Mouse (Mus musculus) midbrain, embryonic 15.5 days (tissue): ENCODE data around the gene Ptpn18. TPM values are rescaled to one million over a fixed set of nuclear protein-coding genes. Genes with fewer than 3 reads are reported as not detected.

Experiments
- ATAC-seq: fragments of 200-750 bp; cut with Nextera tagmentation; replicated peaks from 2 replicates; pipeline ENCODE4 v1.8.0; 2017; ENCODE audit warnings: moderate TSS enrichment
- H3K27ac ChIP-seq: fragments of 300-500 bp; sonication (generic); 2 replicates; pipeline ENCODE4 v1.5.1; 2015; ENCODE audit warnings: mild to moderate bottlenecking, inconsistent platforms
- H3K27me3 ChIP-seq: fragments of 300-500 bp; sonication (generic); replicated peaks from 2 replicates; pipeline ENCODE4 v1.6.1; 2015; ENCODE audit warnings: inconsistent platforms
- H3K36me3 ChIP-seq: fragments of 300-500 bp; sonication (generic); replicated peaks from 2 replicates; pipeline ENCODE4 v1.6.1; 2015; ENCODE audit warnings: inconsistent platforms
- H3K4me1 ChIP-seq: fragments of 300-500 bp; sonication (generic); 2 replicates; pipeline ENCODE4 v1.6.1; 2015; ENCODE audit warnings: inconsistent platforms
- H3K4me2 ChIP-seq: fragments of 300-500 bp; sonication (generic); 2 replicates; pipeline ENCODE4 v1.6.1; 2015; ENCODE audit warnings: inconsistent platforms, mild to moderate bottlenecking, moderate library complexity
- H3K4me3 ChIP-seq: fragments of 300-500 bp; sonication (generic); 2 replicates; pipeline ENCODE4 v1.5.1; 2015; ENCODE audit warnings: mild to moderate bottlenecking, inconsistent platforms
- H3K9ac ChIP-seq: fragments of 300-500 bp; sonication (generic); 2 replicates; pipeline ENCODE4 v1.6.1; 2015; ENCODE audit warnings: mild to moderate bottlenecking, inconsistent platforms
- H3K9me3 ChIP-seq: fragments of 300-500 bp; sonication (generic); 2 replicates; pipeline ENCODE4 v1.6.1; 2016; ENCODE audit warnings: inconsistent platforms
- WGBS: fragments of 180-500 bp; shearing (Covaris S2); methylation state at CpG from one replicate; pipeline ENCODE4 v1.1.7; 2015; ENCODE audit warnings: mixed read lengths; 5-methylcytosine and 5-hydroxymethylcytosine counted together
- polyA plus RNA-seq: library from polyadenylated mRNA; unstranded; fragments of >200 nt; fragmentation: Nextera tagmentation; extraction: Ambion mirVana; gene quantifications from 2 replicates; pipeline ENCODE4 v1.2.1, GENCODE M21; 2015

The Ptpn18 gene
- polyA plus RNA-seq, 1 experiment from 2014 or later, result 4.8 TPM

DNA sequence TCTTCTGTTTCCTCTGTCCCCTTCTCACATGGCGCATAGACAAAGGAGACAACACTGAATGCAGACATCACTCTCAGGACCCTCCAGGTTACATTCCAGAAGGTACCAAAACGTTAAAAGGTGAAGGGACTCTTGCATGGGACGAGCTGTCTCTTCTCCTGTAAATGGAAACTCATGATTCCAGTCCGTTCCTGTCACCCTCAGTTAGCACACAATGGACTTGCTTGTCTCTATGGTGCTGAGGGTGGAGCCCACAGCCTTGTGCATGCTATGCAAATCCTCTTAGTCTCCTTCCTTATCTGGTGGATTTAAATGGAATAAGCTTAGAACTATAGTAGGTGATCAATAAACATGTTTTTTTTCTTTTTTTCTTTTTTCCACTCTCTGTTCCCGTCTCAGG is 10.2 kb downstream of the Ptpn18 start:
- Histone ChIP-seq H3K9me3 (no peaks in the 10 kb centered on the region), H3K4me1 (peaks cover 13% of the 10 kb centered on the region), H3K27ac (no peak overlapping the region), H3K4me3 (no peak overlapping the region), H3K4me2 (no peak overlapping the region), H3K27me3 (peaks cover 17% of the 10 kb centered on the region), H3K9ac (no peak overlapping the region), H3K36me3 (no peaks in the 10 kb centered on the region)
- ATAC-seq, result no peak
- WGBS, result 65% methylated on average over 5 of the region's 5 CpGs

DNA sequence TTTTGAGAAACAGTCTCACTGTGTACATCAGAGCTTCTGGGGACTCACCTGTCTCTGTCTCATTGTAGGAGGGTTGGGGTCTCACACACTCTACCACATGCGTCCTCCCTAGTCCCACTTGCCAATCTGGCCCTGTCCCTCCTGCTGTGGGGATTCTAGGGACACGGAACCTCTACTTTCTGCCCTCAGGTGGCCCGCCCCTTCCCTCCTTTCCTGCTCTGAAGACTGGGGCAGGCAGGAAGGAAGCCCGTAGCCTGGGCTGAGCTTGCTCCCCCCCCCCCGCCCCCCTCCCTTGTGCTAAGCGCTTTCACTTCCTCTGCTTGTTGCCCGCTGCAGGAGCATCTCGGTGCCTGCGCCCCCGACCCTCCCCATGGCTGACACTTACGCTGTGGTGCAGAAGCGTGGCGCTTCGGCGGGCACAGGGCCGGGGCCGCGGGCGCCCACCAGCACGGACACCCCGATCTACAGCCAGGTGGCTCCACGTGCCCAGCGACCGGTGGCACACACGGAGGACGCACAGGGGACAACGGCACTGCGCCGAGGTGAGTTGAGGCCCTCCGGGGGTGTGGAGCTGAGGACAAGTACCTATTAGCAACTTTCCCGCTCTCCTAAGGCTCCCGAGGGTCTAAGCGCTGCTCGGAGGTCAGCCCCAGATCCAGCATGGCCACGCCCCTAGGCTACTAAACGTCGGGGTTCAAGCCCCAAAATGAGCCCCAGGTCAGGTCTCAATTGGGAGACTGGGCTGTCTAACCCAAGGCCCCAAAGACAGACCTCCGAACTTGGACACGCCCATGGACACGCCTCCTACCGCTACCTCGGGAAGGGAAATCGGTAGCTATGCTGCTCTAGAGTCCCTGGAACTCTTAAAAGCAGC is 13.1 kb downstream of the Ptpn18 start:
- peak overlapping the region; percentile 97 for H3K4me2 ChIP-seq
- peak overlapping the region; percentile 49 for H3K4me3 ChIP-seq
- no peaks in the 10 kb centered on the region for H3K36me3 ChIP-seq
- ATAC-seq, result peak; percentile 71
- H3K27ac ChIP-seq, result no peak overlapping the region
- WGBS, result under 1% methylated on average over 42 of the region's 43 CpGs
- H3K9me3 ChIP-seq, result no peaks in the 10 kb centered on the region
- peaks cover 13% of the 10 kb centered on the region for H3K4me1 ChIP-seq
- H3K9ac ChIP-seq, result peak overlapping the region; percentile 40
- H3K27me3 ChIP-seq, result peaks cover 17% of the 10 kb centered on the region

- Histone ChIP-seq H3K4me2 (no peak overlapping the region), H3K4me1 (no peaks in the 10 kb centered on the region), H3K27ac (no peak overlapping the region), H3K36me3 (no peaks in the 10 kb centered on the region), H3K9me3 (no peaks in the 10 kb centered on the region), H3K27me3 (no peaks in the 10 kb centered on the region), H3K9ac (no peak overlapping the region), H3K4me3 (no peak overlapping the region)
- WGBS, result 78% methylated on average over 11 of the region's 11 CpGs
- ATAC-seq, result no peak
Observed at GRCm38 (mm10) chr1:34478891-34479655, 19.5 kb downstream of the Ptpn18 start.

GRCm38 (mm10) chr1:34480801-34481200 is 21.2 kb downstream of the Ptpn18 start:
- 82% methylated on average over 5 of the region's 5 CpGs for WGBS
- Histone ChIP-seq H3K4me2 (no peak overlapping the region), H3K27ac (no peak overlapping the region), H3K27me3 (no peaks in the 10 kb centered on the region), H3K9ac (no peak overlapping the region), H3K4me1 (0 out of 2 replicates have a peak, but pooled peaks cover 5% of the 10 kb centered on the region), H3K36me3 (no peaks in the 10 kb centered on the region), H3K9me3 (no peaks in the 10 kb centered on the region), H3K4me3 (no peak overlapping the region)
- no peak for ATAC-seq

DNA sequence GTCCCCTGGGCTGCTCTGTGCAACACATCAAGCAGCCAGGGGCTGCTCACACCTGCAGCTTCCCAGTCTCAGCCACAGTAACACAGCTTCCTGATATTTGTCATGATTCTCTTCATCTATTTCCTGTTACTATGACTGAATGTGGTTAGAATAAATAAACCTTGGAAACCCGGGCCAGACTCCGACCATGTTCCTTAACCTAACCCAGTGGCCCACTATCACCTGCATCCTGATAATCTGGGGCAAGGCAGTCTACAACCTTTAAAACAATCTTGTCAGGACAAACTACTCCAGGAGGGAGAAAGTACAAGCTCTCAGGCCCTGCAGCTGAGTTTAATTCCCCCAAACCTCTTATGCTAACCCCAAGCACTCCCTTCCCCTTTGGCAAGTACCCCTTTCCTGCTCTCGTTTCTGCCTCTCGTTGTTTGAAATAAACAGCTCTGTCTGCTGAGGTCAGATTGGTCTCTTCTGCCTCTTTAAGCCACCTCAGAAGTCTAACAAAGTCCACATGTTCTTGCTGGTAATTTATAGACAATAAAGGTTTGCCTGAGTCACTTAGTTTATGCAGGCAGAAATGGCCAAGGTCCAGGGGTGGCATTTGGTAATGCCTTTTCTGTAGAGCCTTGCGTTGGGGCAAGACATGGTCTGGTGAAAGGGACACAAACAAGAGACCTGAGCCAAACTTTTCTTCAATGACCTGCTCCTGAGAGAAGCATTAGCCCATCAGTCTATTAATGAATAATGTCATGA is 22.5 kb downstream of the Ptpn18 start:
- H3K27me3 ChIP-seq, result no peaks in the 10 kb centered on the region
- H3K4me2 ChIP-seq, result no peak overlapping the region
- no peak overlapping the region for H3K9ac ChIP-seq
- H3K4me1 ChIP-seq, result 0 out of 2 replicates have a peak, but pooled peaks cover 5% of the 10 kb centered on the region
- no peak for ATAC-seq
- no peaks in the 10 kb centered on the region for H3K9me3 ChIP-seq
- H3K36me3 ChIP-seq, result no peaks in the 10 kb centered on the region
- H3K4me3 ChIP-seq, result no peak overlapping the region
- WGBS, result 79% methylated on average over 5 of the region's 5 CpGs
- no peak overlapping the region for H3K27ac ChIP-seq

DNA sequence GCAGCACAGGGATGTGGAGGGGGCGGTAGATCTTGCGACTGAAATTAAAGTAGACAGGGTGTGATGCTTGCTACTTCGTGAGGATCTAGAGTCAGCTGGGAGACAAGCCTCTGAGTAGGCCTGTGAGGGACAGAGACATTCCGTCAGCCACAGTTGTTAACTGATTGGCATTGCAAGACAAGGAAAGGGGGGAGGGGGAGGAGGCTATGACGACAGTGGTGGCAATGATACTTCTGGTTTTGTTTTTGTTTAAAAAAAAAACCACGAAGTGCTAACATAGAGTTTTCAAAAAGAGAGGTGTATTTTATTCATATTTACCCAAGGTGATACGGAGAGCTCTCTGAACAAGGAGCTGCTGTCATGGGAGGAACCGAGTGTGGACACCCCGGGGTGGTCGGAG is 24.9 kb downstream of the Ptpn18 start:
- WGBS, result 77% methylated on average over 10 of the region's 10 CpGs
- 0 out of 2 replicates have a peak, but pooled peaks cover 5% of the 10 kb centered on the region for H3K4me1 ChIP-seq
- H3K36me3 ChIP-seq, result no peaks in the 10 kb centered on the region
- no peak overlapping the region for H3K4me3 ChIP-seq
- no peak for ATAC-seq
- no peak overlapping the region for H3K4me2 ChIP-seq
- H3K9ac ChIP-seq, result no peak overlapping the region
- H3K9me3 ChIP-seq, result no peaks in the 10 kb centered on the region
- H3K27ac ChIP-seq, result no peak overlapping the region
- H3K27me3 ChIP-seq, result no peaks in the 10 kb centered on the region

DNA sequence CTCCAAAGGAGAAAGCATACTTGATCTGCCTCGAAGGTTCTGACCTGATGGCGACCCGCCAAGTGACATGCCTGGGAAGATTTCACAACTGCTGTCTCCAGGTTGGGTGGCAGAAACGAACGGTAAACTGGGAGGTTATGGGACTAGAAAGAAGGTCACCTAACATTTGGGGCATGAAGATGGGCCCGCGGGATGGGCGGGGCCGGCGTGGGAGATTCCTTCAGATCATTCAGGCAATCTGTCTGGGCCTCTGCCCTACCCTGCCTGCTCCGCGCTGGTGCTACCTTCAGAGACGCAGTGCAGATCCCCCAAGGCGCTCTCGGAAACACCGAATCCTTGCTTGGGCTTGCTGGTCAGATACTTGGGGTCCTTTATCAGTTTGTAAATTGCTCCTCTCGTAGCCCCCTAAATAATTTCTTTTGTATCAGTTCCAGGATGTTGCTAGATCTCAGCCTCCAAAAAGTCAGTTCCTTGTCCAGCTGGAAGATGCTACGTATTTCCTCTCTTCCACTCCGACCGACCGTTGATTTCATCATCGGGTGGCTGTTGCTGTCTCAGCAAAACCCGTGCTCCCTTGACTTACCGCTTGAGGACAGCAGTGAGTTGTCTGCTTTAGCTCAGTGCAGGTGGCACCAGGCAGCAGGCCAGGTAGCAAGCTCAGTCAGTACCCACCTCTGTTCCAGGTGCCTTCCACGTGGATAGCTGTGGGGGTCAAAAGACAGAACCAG is 26.1 kb downstream of the Ptpn18 start:
- WGBS, result 9% methylated on average over 25 of the region's 25 CpGs
- peak overlapping the region; percentile 11; the same call in 1 of the 2 replicates for H3K9ac ChIP-seq
- no peak overlapping the region for H3K27ac ChIP-seq
- 0 out of 2 replicates have a peak, but pooled peaks cover 5% of the 10 kb centered on the region for H3K4me1 ChIP-seq
- H3K4me2 ChIP-seq, result peak overlapping the region; percentile 53
- no peaks in the 10 kb centered on the region for H3K36me3 ChIP-seq
- peak; percentile 91 for ATAC-seq
- H3K27me3 ChIP-seq, result no peaks in the 10 kb centered on the region
- no peaks in the 10 kb centered on the region for H3K9me3 ChIP-seq
- peak overlapping the region; percentile 29 for H3K4me3 ChIP-seq

DNA sequence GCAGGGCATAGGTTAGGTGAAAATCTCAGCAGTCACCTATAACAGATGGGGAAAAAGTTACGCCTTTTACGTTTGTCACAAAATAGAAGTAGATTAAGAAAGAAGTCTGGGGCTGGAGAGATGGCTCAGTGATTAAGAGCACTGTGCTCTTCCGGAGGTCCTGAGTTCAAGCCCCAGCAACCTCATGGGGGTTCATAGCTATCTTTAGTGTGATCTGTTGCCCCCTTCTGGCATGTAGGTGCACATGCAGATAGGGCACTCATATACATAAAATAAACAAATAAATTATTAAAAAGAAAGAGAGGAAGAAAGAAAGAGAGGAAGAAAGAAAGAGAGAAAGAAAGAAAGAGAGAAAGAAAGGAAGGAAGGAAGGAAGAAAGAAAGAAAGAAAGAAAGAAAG is 27.8 kb downstream of the Ptpn18 start:
- WGBS, result 94% methylated on average over 3 of the region's 3 CpGs
- Histone ChIP-seq H3K4me2 (no peak overlapping the region), H3K36me3 (no peaks in the 10 kb centered on the region), H3K27me3 (no peaks in the 10 kb centered on the region), H3K27ac (no peak overlapping the region), H3K9ac (no peak overlapping the region), H3K9me3 (no peaks in the 10 kb centered on the region), H3K4me3 (no peak overlapping the region), H3K4me1 (0 out of 2 replicates have a peak, but pooled peaks cover 5% of the 10 kb centered on the region)
- ATAC-seq, result no peak

DNA sequence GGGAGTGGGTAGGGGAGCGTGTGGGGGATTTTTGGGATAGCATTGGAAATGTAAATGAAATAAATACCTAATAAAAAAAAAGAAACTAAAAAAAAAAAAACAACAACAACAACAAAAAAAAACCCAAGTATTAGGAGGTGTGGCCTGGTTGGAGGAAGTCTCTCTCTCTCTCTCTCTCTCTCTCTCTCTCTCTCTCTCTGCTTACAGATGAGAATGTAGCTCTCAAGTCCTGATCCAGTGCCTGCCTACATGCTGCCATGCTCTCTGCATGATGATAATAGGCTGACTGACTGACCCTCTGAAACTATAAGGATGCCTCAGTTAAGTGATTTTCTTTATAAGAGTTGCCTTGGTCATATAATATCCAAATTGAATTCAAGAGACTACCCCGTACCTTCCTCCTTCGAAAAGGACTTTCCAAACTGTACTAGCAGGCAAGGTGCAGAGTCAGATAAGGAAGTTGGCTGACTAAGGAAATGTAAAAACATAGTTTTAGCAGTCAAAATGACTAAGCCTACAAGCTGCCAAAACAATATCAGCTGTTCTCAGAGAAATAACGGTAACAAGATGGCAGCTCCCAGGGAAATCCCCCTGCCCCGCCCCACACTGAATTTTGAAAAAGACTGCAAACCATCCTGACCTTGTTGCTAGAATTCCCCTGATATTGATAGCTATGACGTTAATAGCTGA is 30.4 kb downstream of the Ptpn18 start:
- Histone ChIP-seq H3K27me3 (no peaks in the 10 kb centered on the region), H3K9ac (no peak overlapping the region), H3K27ac (no peak overlapping the region), H3K4me1 (0 out of 2 replicates have a peak, but pooled peaks cover 5% of the 10 kb centered on the region), H3K4me2 (no peak overlapping the region), H3K36me3 (no peaks in the 10 kb centered on the region), H3K9me3 (no peaks in the 10 kb centered on the region), H3K4me3 (no peak overlapping the region)
- no peak for ATAC-seq
- WGBS, result 90% methylated on average over 6 of the region's 6 CpGs

- Histone ChIP-seq H3K4me1 (no peaks in the 10 kb centered on the region), H3K36me3 (no peaks in the 10 kb centered on the region), H3K9me3 (no peaks in the 10 kb centered on the region), H3K9ac (no peak overlapping the region), H3K4me2 (no peak overlapping the region), H3K4me3 (no peak overlapping the region), H3K27me3 (no peaks in the 10 kb centered on the region), H3K27ac (no peak overlapping the region)
- no peak for ATAC-seq
- 92% methylated on average over 4 of the region's 4 CpGs for WGBS
Observed at GRCm38 (mm10) chr1:34491480-34491879, 31.9 kb downstream of the Ptpn18 start.

DNA sequence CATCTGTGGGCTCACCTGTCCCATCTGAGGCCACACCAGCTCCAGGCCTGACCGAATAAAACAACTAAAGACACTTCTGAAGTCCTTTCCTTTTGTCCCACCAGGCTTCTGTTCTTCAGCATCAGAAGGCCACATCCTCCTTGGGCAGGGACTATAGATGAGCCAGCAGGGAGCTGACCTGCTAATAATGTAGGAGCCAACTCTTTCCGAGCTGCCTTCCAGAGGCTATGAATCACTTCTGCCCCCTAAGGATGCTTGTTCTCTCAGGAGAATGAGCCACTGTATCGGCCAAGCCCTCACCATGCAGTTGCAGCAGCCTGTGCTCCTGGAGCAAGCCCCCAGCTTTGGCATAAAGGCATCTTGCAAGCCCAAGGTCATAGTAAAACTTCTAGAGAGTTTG is 43.4 kb downstream of the Ptpn18 start:
- Histone ChIP-seq H3K4me1 (no peaks in the 10 kb centered on the region), H3K36me3 (no peaks in the 10 kb centered on the region), H3K4me3 (no peak overlapping the region), H3K27ac (no peak overlapping the region), H3K27me3 (no peaks in the 10 kb centered on the region), H3K9me3 (no peaks in the 10 kb centered on the region), H3K4me2 (no peak overlapping the region), H3K9ac (no peak overlapping the region)
- ATAC-seq, result no peak
- WGBS, result 38% methylated on average over 3 of the region's 3 CpGs
